Mouse (Mus musculus) cerebellum, adult 11-12 months (tissue): ENCODE data around the gene Slc16a7.

ENCODE experiments used
- DNase-seq: peaks from one replicate; pipeline ENCODE4 v3.0.0; 2022

Slc16a7 gene

DNA sequence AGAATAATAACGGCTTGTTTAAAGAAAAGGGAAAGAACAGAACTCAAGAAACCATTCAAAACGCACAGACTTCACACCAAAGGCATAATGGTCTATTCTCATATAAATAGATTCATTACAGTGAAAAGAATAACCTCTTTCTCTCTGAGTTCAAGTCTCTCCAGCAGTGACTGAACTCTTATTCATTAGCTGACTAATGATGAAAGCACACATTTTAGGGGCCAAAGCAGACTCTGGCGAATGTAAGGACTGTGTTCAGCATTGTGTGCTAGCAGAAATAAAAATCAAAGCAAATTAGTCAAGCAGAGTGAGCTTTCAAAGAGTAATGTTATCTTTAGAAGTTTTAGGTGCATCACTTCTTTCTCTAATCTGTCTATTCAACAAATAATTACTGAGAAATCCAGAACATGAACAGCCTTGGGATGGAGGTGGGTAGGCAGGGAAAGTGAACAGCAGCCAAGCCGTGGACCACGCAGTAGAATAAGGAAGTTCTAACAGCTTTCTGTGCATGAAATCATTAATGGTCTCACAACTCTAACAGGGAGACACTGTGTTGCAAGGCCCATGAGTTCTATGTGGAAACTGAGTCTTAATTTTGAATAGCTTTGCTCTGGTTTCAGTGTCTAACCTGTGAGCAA, 214.1 kb downstream of the Slc16a7 start:
- no peak for DNase-seq

DNA sequence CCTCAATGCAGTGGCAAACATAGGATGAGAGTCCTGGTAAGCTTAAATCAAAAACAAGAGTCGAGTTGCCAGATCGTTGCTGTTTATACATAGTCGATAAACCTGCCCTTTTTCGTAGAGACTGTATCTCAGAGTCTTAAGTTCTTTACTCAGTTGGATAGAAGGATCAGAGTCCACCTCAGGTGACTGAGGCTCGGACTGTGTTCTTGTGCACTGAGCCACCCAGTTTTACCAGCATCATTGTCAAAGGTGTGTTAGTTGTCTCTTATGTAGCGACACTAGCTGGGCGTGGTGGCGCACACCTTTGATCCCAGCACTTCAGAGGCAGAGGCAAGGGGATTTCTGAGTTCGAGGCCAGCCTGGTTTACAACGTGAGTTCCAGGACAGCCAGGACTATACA, 217.6 kb downstream of the Slc16a7 start:
- no peak for DNase-seq

DNA sequence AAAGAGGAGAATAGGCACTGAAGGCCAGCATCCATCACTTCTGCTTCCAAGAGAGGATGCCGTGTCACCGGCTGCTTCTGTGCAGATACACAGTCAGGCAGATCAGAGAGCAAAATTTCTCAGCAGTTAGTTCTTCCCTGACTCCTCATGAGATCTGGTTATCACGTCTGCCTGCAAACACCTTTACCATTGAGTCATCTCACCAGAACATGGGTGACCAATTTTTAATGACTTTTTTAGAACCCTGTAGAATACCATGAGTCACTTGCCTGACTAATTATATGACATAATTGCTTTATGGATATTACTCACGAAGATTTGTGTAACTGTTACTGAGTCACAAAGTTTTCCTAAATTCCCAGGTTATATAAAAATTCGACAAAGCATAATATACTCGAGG, 218.1 kb downstream of the Slc16a7 start:
- no peak for DNase-seq
